Mouse (Mus musculus) midbrain, embryonic 13.5 days (tissue): ENCODE measurements around the gene Clstn2. TPM values are rescaled to one million over a fixed set of nuclear protein-coding genes. Genes with fewer than 3 reads are reported as not detected.

Experiments
- ATAC-seq: fragments of 200-750 bp; cut with Nextera tagmentation; 2 replicates; pipeline ENCODE4 v1.8.0; 2017; ENCODE audit warnings: mild to moderate bottlenecking, moderate TSS enrichment, moderate library complexity
- H3K27ac ChIP-seq: fragments of 300-500 bp; sonication (generic); 2 replicates; pipeline ENCODE4 v1.5.1; 2015; ENCODE audit warnings: inconsistent platforms, mild to moderate bottlenecking, moderate library complexity
- H3K27me3 ChIP-seq: fragments of 300-500 bp; sonication (generic); 2 replicates; pipeline ENCODE4 v1.6.1; 2015; ENCODE audit warnings: mild to moderate bottlenecking, inconsistent platforms
- H3K36me3 ChIP-seq: fragments of 300-500 bp; sonication (generic); 2 replicates; pipeline ENCODE4 v1.6.1; 2015; ENCODE audit warnings: mild to moderate bottlenecking, inconsistent platforms
- H3K4me1 ChIP-seq: fragments of 300-500 bp; sonication (generic); replicated peaks from 2 replicates; pipeline ENCODE4 v1.6.1; 2015; ENCODE audit warnings: inconsistent platforms
- H3K4me2 ChIP-seq: fragments of 300-500 bp; sonication (generic); replicated peaks from 2 replicates; pipeline ENCODE4 v1.6.1; 2015; ENCODE audit warnings: moderate library complexity, mild to moderate bottlenecking, inconsistent platforms
- H3K4me3 ChIP-seq: fragments of 300-500 bp; sonication (generic); replicated peaks from 2 replicates; pipeline ENCODE4 v1.5.1; 2015; ENCODE audit warnings: mild to moderate bottlenecking, inconsistent platforms
- H3K9ac ChIP-seq: fragments of 300-500 bp; sonication (generic); replicated peaks from 2 replicates; pipeline ENCODE4 v1.6.1; 2015; ENCODE audit warnings: mild to moderate bottlenecking, inconsistent platforms
- H3K9me3 ChIP-seq: fragments of 300-500 bp; sonication (generic); 2 replicates; pipeline ENCODE4 v1.6.1; 2016; ENCODE audit warnings: mild to moderate bottlenecking, inconsistent platforms
- WGBS: fragments of 180-500 bp; shearing (Covaris S2); methylation state at CpG from one replicate; pipeline ENCODE4 v1.1.7; 2015; 5-methylcytosine and 5-hydroxymethylcytosine counted together
- polyA plus RNA-seq: library from polyadenylated mRNA; unstranded; fragments of >200 nt; fragmentation: Nextera tagmentation; extraction: Ambion mirVana; gene quantifications from 2 replicates; pipeline ENCODE4 v1.2.1, GENCODE M21; 2015

Gene Clstn2
- polyA plus RNA-seq, 1 experiment from 2014 or later, result 5.0 TPM

DNA sequence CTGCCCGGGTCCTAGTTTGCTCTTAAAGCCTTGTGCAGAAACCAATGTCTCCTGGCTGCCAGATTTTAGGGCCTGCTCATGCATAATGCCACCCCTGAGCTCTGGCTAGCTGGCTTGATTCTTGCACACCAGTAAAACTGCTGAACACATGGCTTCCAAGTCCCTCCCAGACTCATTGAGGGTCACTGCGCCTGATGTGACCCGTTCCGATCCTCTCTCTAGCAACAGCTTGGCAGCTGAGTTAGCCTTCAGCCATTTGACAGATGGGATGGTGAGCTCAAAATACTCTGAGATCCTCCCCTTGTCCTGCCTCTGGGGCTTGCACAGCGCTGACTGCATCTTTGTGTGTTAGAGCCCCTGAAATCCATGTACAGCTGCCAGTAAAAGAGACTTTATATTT, 430.5 kb downstream of the Clstn2 start:
- no peaks in the 10 kb centered on the region for H3K36me3 ChIP-seq
- no peaks in the 10 kb centered on the region for H3K27me3 ChIP-seq
- H3K4me2 ChIP-seq, result no peak overlapping the region
- H3K4me3 ChIP-seq, result no peak overlapping the region
- H3K4me1 ChIP-seq, result no peaks in the 10 kb centered on the region
- WGBS, result 74% methylated on average over 5 of the region's 5 CpGs
- no peak for ATAC-seq
- H3K9me3 ChIP-seq, result no peaks in the 10 kb centered on the region
- H3K9ac ChIP-seq, result no peak overlapping the region
- no peak overlapping the region for H3K27ac ChIP-seq

DNA sequence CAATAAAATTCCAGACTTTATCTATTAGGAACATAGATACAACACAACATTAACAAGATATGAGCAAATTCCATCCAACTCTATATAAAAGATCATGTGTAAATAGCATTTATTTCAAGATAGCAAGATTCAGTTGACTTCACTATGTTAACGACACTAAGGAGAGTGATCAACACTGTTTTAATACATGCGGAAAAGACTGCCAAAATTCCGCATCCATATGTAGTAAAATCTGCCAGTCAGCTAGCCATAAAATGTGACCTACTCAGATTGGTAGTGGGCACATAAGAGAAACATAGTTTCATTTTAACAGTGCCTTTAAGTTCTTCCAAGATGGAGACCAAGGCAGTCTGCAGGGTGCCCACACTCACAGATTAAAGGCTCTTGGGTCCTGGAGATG, 434.0 kb downstream of the Clstn2 start:
- Histone ChIP-seq H3K4me2 (no peak overlapping the region), H3K27me3 (no peaks in the 10 kb centered on the region), H3K27ac (no peak overlapping the region), H3K9me3 (no peaks in the 10 kb centered on the region), H3K9ac (no peak overlapping the region), H3K4me1 (no peaks in the 10 kb centered on the region), H3K36me3 (no peaks in the 10 kb centered on the region), H3K4me3 (no peak overlapping the region)
- WGBS, result 86% methylated on average over 3 of the region's 3 CpGs
- no peak for ATAC-seq

DNA sequence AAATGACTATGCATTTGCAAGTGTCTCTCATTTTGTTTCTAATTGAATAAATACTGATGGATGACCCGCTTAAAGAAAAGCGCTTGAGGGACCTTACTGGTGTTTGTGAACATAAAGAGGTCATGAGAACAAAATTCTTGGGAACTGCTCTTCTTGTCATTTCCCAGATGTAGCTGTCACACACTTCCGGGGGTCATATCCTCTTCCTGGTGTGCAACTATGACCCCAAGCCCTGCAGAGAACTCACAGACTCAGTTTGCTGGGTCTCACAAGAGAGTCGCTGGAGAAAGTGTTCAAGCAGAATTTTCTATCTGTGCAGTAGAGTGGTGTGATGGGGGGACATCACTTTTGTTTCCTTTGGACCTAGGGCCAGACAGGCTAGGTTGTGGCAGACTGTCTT, 442.3 kb downstream of the Clstn2 start:
- no peaks in the 10 kb centered on the region for H3K36me3 ChIP-seq
- no peak for ATAC-seq
- WGBS, result 90% methylated on average over 4 of the region's 4 CpGs

DNA sequence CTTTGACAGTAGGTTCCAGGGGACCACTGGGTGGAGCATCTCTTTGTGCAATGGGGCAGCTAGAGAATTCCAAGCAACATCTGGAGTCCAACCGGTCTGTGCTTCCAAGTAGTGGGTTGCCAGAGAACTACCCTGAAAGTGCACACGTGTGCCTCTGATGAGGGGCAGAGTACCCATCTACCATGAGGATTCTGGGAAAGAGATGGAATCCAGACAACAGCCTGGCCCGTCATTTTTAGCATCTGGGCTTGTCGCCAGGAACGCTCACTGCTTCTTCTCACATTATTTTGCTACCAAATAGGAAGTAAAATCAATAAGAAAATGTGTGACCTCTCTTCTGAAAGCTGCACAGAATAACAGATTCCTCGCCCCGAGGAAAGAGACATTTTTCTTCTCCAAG, 462.1 kb downstream of the Clstn2 start:
- H3K27me3 ChIP-seq, result no peaks in the 10 kb centered on the region
- 85% methylated on average over 7 of the region's 7 CpGs for WGBS
- ATAC-seq, result no peak
- H3K4me3 ChIP-seq, result no peak overlapping the region
- H3K9ac ChIP-seq, result no peak overlapping the region
- no peaks in the 10 kb centered on the region for H3K36me3 ChIP-seq
- no peaks in the 10 kb centered on the region for H3K4me1 ChIP-seq
- no peaks in the 10 kb centered on the region for H3K9me3 ChIP-seq
- no peak overlapping the region for H3K27ac ChIP-seq
- H3K4me2 ChIP-seq, result no peak overlapping the region

More for the DNA sequence above, 442.3 kb downstream of the Clstn2 start:
- no peak overlapping the region for H3K4me2 ChIP-seq
- no peak overlapping the region for H3K4me3 ChIP-seq
- no peak overlapping the region for H3K27ac ChIP-seq
- H3K4me1 ChIP-seq, result no peaks in the 10 kb centered on the region
- no peaks in the 10 kb centered on the region for H3K27me3 ChIP-seq
- H3K9me3 ChIP-seq, result no peaks in the 10 kb centered on the region
- H3K9ac ChIP-seq, result no peak overlapping the region

DNA sequence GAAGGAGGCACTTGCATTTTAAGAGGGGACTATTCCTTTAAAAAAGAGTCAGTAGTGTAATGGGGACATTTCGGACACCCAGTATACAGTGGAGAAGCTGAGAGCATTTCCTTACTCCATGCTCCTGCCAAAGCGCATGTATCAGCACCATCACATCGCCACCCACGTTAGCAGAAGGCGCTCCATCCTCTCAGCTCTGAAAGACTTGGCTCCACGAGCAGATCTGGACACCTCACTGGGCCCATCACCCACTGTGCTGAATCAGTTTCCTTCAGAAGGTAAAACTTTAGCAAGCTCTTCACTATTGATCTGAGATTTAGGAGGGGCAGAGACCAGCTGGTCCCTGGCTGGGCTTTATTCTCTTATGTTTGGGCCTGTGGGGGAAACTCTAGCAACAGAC, 469.9 kb downstream of the Clstn2 start:
- Histone ChIP-seq H3K4me2 (no peak overlapping the region), H3K4me3 (no peak overlapping the region), H3K36me3 (no peaks in the 10 kb centered on the region), H3K4me1 (no peaks in the 10 kb centered on the region), H3K27ac (no peak overlapping the region), H3K9me3 (no peaks in the 10 kb centered on the region), H3K27me3 (no peaks in the 10 kb centered on the region), H3K9ac (no peak overlapping the region)
- 89% methylated on average over 6 of the region's 6 CpGs for WGBS
- ATAC-seq, result no peak

DNA sequence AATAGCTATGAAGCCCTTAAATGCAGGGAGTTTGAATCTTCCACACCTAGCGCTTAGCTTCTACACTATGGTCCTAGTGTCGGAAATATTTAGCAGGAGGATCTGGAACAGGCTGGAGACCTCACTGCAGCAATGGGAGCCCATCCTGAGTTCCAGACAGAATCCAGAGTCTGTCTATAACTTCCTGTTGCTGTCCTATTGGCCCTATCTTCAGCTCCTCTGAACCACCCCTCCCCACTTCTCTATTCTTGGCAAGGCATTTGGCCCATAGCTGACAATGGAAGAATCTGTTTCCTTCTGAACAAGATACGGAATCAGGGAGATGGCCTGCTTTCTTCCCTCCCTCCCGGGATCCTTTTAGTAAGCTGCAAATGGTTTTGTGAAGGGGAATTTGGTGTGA, 488.6 kb downstream of the Clstn2 start:
- H3K9me3 ChIP-seq, result no peaks in the 10 kb centered on the region
- 92% methylated on average over 4 of the region's 4 CpGs for WGBS
- no peak for ATAC-seq
- peaks cover 17% of the 10 kb centered on the region for H3K4me1 ChIP-seq
- H3K4me2 ChIP-seq, result no peak overlapping the region
- H3K9ac ChIP-seq, result no peak overlapping the region
- no peaks in the 10 kb centered on the region for H3K36me3 ChIP-seq
- H3K27me3 ChIP-seq, result no peaks in the 10 kb centered on the region
- no peak overlapping the region for H3K27ac ChIP-seq
- no peak overlapping the region for H3K4me3 ChIP-seq

DNA sequence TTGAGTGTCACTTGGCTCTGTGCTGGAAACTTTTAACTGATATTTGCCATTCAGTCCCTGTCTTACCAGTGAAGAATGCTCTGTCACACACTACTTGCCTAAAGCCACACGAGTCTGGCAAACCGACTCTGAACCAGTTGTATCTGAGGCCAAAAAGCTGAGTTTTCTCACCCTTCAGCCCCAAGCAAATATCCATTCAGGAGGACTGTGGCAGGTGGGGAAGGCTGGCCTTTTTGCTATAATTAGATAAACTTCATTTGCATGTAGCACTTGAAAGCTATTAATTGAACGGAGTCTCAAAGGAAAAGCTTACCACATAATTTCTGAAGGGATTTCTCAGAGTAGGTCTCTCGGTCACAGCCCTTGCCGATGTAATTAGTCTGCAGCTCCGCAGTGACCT, 491.6 kb downstream of the Clstn2 start:
- H3K4me2 ChIP-seq, result no peak overlapping the region
- H3K9me3 ChIP-seq, result no peaks in the 10 kb centered on the region
- no peak overlapping the region for H3K9ac ChIP-seq
- H3K27ac ChIP-seq, result 0 out of 2 replicates have a peak overlapping the region, but pooled peaks have one; percentile 19
- H3K27me3 ChIP-seq, result no peaks in the 10 kb centered on the region
- H3K4me1 ChIP-seq, result peaks cover 19% of the 10 kb centered on the region
- ATAC-seq, result peak; percentile 45; the same call in 1 of the 2 replicates
- no peak overlapping the region for H3K4me3 ChIP-seq
- no peaks in the 10 kb centered on the region for H3K36me3 ChIP-seq
- 50% methylated on average over 6 of the region's 6 CpGs for WGBS

DNA sequence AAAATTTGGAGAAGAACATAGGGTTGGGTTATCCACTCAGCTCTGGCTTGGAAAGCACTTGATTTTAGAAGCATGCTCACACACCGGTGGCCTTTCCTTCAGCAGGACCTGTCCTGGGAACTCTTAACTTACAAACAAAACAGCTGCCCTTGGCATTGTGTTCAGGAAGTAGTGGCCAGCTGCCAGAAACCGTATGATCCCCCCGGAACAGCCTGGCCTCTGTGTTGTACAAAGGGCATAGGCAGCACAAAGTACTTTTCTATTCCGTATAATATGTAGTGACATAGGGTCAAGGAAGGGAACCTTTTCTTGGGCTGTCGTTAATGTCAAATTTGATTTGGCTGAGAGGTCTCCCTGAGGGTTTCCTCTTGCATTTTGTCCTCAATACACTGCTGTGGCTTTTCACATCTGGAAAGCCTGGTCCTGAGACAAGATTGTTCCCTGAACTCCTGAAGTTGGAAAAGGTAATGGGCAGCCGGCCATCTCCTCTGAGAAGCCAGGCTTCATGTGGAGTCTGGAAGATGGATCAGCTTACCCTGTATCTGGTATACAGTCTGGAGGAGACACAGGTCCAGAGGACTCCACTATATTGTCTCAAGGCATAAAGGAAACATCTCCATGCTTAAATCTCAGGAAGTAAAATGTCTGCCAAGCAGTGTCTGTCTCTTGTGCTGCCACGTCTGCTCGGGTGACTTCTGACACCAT, 494.8 kb downstream of the Clstn2 start:
- 54% methylated on average over 8 of the region's 8 CpGs for WGBS
- Histone ChIP-seq H3K27me3 (no peaks in the 10 kb centered on the region), H3K9me3 (no peaks in the 10 kb centered on the region), H3K4me1 (peaks cover 19% of the 10 kb centered on the region), H3K9ac (no peak overlapping the region), H3K4me3 (no peak overlapping the region), H3K27ac (no peak overlapping the region), H3K36me3 (no peaks in the 10 kb centered on the region), H3K4me2 (no peak overlapping the region)
- ATAC-seq, result no peak

DNA sequence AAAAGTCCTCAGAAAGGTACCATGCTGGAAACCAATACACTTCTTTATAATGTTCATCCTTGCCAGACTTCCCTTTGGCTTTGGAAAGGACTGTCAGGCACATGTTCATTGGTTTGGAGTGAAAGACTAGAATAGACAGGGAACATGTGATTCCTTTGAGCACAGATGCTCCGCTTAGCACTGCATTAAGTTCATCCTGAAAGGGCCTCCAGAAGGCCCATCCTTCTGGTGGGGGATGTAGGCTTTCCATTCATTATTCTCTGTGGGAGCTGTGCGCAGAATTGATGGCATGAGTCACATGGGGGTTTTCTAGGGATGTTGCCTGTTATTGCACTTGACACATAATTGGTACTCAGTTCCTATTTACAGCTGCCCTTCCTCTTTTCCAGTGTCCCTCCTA, 498.8 kb downstream of the Clstn2 start:
- no peak overlapping the region for H3K9ac ChIP-seq
- H3K27ac ChIP-seq, result no peak overlapping the region
- H3K4me1 ChIP-seq, result 0 out of 2 replicates have a peak, but pooled peaks cover 2% of the 10 kb centered on the region
- no peak overlapping the region for H3K4me2 ChIP-seq
- no peaks in the 10 kb centered on the region for H3K36me3 ChIP-seq
- no peaks in the 10 kb centered on the region for H3K27me3 ChIP-seq
- no peaks in the 10 kb centered on the region for H3K9me3 ChIP-seq
- H3K4me3 ChIP-seq, result no peak overlapping the region
- ATAC-seq, result no peak
- 89% methylated on average over 2 of the region's 2 CpGs for WGBS

DNA sequence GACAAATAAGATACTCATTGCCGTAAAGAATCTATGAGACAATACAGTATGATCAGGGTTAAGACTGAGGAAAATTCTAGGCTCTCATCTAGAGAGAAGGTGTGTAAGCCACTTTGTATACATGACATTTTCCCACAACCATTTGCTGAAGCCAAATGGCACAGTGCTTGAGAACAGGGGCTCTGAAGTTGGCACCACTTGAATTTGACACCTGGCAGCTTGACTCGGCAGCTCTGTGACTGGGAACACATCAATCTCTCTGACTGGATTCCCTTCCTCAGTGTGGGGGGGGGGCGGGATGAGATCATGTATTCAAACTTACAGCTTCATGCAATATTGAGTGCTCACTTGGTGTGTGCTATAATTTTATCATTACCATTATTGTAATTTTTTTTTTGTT, 499.7 kb downstream of the Clstn2 start:
- ATAC-seq, result no peak
- WGBS, result 89% methylated on average over 3 of the region's 3 CpGs

DNA sequence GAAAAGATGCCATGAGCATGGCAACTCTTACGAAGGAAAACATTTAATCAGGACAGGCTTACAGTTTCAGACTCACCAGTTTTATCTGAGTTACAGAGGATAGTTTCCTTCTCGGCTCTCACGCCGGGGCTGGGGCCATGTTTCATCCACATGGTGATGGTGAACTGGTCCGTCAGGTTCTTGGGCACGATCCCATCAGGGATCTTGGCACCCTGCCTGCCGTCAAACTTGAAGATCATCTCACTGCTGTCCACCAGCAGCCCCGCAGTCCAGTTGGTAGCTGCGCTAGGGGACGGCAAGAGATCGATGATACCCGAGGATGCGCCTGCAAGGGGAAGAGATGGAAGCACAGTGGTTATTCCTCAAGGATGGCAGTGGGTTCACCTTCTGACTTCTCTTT, 500.4 kb downstream of the Clstn2 start:
- no peak overlapping the region for H3K4me3 ChIP-seq
- no peak overlapping the region for H3K9ac ChIP-seq
- no peaks in the 10 kb centered on the region for H3K4me1 ChIP-seq
- WGBS, result 95% methylated on average over 13 of the region's 13 CpGs
- no peaks in the 10 kb centered on the region for H3K9me3 ChIP-seq
- ATAC-seq, result no peak
- no peak overlapping the region for H3K4me2 ChIP-seq
- H3K27me3 ChIP-seq, result no peaks in the 10 kb centered on the region
- H3K27ac ChIP-seq, result no peak overlapping the region
- no peaks in the 10 kb centered on the region for H3K36me3 ChIP-seq

More for the DNA sequence above, 499.7 kb downstream of the Clstn2 start:
- no peaks in the 10 kb centered on the region for H3K27me3 ChIP-seq
- no peak overlapping the region for H3K4me2 ChIP-seq
- H3K9ac ChIP-seq, result no peak overlapping the region
- H3K4me1 ChIP-seq, result 0 out of 2 replicates have a peak, but pooled peaks cover 2% of the 10 kb centered on the region
- no peak overlapping the region for H3K27ac ChIP-seq
- H3K9me3 ChIP-seq, result no peaks in the 10 kb centered on the region
- H3K36me3 ChIP-seq, result no peaks in the 10 kb centered on the region
- no peak overlapping the region for H3K4me3 ChIP-seq

DNA sequence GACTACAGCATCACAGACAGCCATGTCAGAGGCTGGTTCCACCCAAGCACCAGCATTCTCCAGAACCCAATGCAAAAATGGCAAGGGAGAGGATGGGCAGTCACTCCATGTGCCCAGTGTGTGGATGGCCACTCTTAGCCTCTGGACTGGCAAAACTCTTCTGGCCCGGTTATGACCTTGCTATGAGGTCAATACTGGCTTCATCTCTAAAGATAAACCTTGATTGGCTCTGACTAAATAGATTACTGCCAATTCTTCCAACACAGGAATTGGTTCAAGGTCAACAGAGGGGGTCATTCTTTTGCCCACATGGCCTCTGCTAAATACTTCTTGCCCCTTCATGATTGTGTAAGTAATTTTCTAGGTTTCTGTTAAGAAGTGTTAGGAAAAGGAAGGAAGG, 505.1 kb downstream of the Clstn2 start:
- Histone ChIP-seq H3K27me3 (no peaks in the 10 kb centered on the region), H3K27ac (no peak overlapping the region), H3K4me1 (0 out of 2 replicates have a peak, but pooled peaks cover 4% of the 10 kb centered on the region), H3K4me3 (no peak overlapping the region), H3K9ac (no peak overlapping the region), H3K9me3 (no peaks in the 10 kb centered on the region), H3K4me2 (no peak overlapping the region), H3K36me3 (no peaks in the 10 kb centered on the region)
- ATAC-seq, result no peak
- WGBS, result 93% methylated on average over 1 of the region's 1 CpGs

DNA sequence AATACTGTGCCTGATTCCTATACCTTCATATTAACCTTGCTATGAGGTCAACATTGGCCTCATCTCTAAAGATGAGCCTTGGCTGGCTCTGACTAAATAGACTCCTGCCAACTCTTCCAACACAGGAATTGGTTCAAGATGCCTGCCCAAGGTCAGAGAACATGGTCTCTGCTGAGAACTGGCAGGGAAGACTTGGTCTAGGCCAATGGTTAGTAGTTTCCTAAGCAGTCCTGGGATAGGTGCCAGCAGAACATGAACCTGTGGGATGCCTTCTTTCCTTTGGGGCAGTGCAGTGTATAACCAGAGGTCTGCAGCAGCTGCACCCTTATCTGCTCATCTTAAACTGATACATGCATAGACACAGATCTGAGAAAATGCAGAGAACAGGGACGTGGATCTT, 505.7 kb downstream of the Clstn2 start:
- Histone ChIP-seq H3K4me3 (no peak overlapping the region), H3K27me3 (no peaks in the 10 kb centered on the region), H3K9ac (no peak overlapping the region), H3K27ac (no peak overlapping the region), H3K4me1 (0 out of 2 replicates have a peak, but pooled peaks cover 4% of the 10 kb centered on the region), H3K9me3 (no peaks in the 10 kb centered on the region), H3K4me2 (no peak overlapping the region), H3K36me3 (no peaks in the 10 kb centered on the region)
- ATAC-seq, result no peak
- 97% methylated on average over 1 of the region's 1 CpGs for WGBS
